Mouse (Mus musculus): ENCODE measurements around the gene Slc12a9.

- no peak for TF ChIP-seq POLR2A (IDR thresholded peaks at IDR 0.05; ENCODE audit: low read depth, low read length)
- no peak for TF ChIP-seq CTCF (conservative IDR thresholded peaks at IDR 0.05; ENCODE audit: insufficient read depth, insufficient read length, low read depth, low read length)
Observed at GRCm38 (mm10) chr5:137303609-137304008, 29.8 kb downstream of the Slc12a9 start.
